ENCODE assay signal across 15 mouse cellular contexts in genomic region chr3:65891594-65891993, GRCm38 (mm10).
"Had no signal": no experiment of that assay in that cellular context is flagged by ENCODE, and none has a peak within 500 bp of the region (broad histone marks: within the 10 kb centered on the region; RNA-seq: fewer than 3 reads in every experiment).

No protein-coding gene starts in this region.

- DNase-seq: kidney, adult 11 months; kidney, adult 9 months; kidney, postnatal 36 days; layer of hippocampus, adult 9-11 months; layer of hippocampus, postnatal 36 days; right cerebral cortex, postnatal 14 days; thymus, adult 2 months; thymus, postnatal 25 days had no signal

- H3K27ac ChIP-seq: kidney, postnatal 0 days; limb, embryonic 15.5 days; liver, embryonic 12.5 days; lung, embryonic 15.5 days had no signal

- H3K9ac ChIP-seq: limb, embryonic 15.5 days; liver, embryonic 12.5 days; lung, embryonic 15.5 days had no signal

- H3K4me2 ChIP-seq: limb, embryonic 15.5 days; liver, embryonic 12.5 days; lung, embryonic 15.5 days; midbrain, embryonic 11.5 days had no signal

- ATAC-seq: liver, embryonic 12.5 days; midbrain, embryonic 16.5 days had no signal

- H3K27me3 ChIP-seq: limb, embryonic 15.5 days; liver, embryonic 12.5 days; lung, embryonic 15.5 days had no signal

- H3K4me3 ChIP-seq: limb, embryonic 15.5 days; liver, embryonic 12.5 days; lung, embryonic 15.5 days; megakaryocyte, embryonic 14.5 days had no signal

- H3K9me3 ChIP-seq: limb, embryonic 15.5 days; liver, embryonic 12.5 days; lung, embryonic 15.5 days had no signal

- H3K36me3 ChIP-seq: limb, embryonic 15.5 days; liver, embryonic 12.5 days; lung, embryonic 15.5 days had no signal
